Mouse (Mus musculus): Measurements from ENCODE around the gene Lats2. TPM values are rescaled to one million over a fixed set of nuclear protein-coding genes. Genes with fewer than 3 reads are reported as not detected.
"Not testable (repeated sequence)": the region's sequence is repeated elsewhere in the genome, so short reads cannot be mapped to it uniquely, and the experiment has no call there.

Lats2 gene
- polyA plus RNA-seq, 1 experiment from 2014 or later: 17.5 TPM

DNA sequence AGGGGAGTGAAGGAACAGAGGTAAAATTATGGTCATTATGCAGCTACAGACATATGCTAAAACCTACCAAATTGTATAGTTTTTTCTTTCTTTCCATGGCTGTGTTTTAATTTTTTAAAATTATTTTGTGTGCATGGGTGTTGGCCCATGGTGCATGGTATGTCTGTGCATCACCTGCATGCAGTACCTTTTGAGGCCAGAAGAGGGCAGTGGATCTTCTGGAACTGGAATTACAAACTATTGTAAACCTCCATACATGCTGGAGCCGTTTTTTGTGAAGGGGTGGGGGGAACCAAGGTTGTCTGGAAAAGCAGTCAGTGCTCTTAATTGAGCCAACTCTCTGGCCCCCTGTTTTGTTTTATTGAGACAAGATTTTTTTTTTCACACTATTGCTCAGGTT lies 73.6 kb downstream of the Lats2 start:
- Histone ChIP-seq H3K36me3 (peaks cover 14% of the 10 kb centered on the region), H3K27me3 (ENCODE audit: insufficient read depth, poor library complexity, severe bottlenecking) (no peaks in the 10 kb centered on the region), H3K9me3 (no peaks in the 10 kb centered on the region), H3K4me1 (replicated peaks) (no peaks in the 10 kb centered on the region), H3K4me3 (no peak overlapping the region), H3K27ac (no peak overlapping the region)
- 15% methylated on average over 1 of the region's 1 CpGs for WGBS
- DNase-seq (ENCODE audit: low spot score): peak; percentile 58

DNA sequence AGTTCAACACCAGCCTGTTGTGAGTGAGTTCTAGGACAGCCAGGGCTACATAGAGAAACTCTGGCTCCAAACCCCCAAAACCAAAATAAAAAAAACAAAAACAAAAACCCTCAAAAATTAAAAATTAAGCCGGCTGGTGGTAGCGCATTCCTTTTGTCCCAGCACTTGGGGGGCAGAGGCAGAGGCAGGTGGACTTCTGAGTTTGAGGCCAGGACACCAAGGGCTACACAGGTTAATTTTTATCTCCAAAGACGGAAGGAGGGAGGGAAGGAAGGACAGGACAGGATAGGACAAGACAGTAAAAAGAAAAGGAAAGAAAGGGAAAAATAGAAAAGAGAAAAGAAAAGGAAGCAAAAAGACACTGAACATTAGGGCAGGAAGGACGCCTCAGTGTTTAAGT lies 75.4 kb downstream of the Lats2 start:
- Histone ChIP-seq H3K27me3 (ENCODE audit: insufficient read depth, poor library complexity, severe bottlenecking) (no peaks in the 10 kb centered on the region), H3K27ac (no peak overlapping the region), H3K4me3 (no peak overlapping the region), H3K4me1 (replicated peaks) (no peaks in the 10 kb centered on the region), H3K36me3 (no peaks in the 10 kb centered on the region), H3K9me3 (no peaks in the 10 kb centered on the region)
- WGBS: 86% methylated on average over 4 of the region's 4 CpGs
- DNase-seq (ENCODE audit: low spot score): no peak

GRCm38 (mm10) chr14:57679958-57680535 lies 78.1 kb downstream of the Lats2 start:
- WGBS: 44% methylated on average over 5 of the region's 5 CpGs
- no peaks in the 10 kb centered on the region for H3K9me3 ChIP-seq
- no peaks in the 10 kb centered on the region for H3K27me3 ChIP-seq (ENCODE audit: insufficient read depth, poor library complexity, severe bottlenecking)
- DNase-seq (ENCODE audit: low spot score): peak; percentile 85
- no peak overlapping the region for H3K27ac ChIP-seq
- no peaks in the 10 kb centered on the region for H3K4me1 ChIP-seq (replicated peaks)
- no peak overlapping the region for H3K4me3 ChIP-seq
- no peaks in the 10 kb centered on the region for H3K36me3 ChIP-seq

DNA sequence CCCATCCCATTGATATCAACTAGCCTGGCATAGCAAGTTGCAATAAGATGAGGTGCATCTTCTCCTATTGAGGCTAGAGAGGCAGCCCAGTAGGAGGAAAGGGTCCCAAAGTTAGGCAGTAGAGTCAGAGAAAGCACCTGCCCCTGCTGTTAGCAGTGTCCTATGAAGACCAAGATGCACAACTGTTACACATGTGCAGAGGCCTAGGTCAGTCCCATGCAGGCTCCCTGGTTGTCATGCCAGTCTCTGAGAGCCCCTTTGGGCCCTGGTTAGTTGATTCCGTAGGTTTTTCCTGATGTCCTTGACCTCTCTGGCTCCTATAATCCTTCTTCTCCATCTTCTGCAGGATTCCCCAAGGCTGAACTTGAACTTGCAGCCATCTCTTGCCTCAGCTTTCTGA lies 78.7 kb downstream of the Lats2 start:
- Histone ChIP-seq H3K27ac (no peak overlapping the region), H3K27me3 (ENCODE audit: insufficient read depth, poor library complexity, severe bottlenecking) (no peaks in the 10 kb centered on the region), H3K4me3 (no peak overlapping the region), H3K4me1 (replicated peaks) (no peaks in the 10 kb centered on the region), H3K9me3 (no peaks in the 10 kb centered on the region), H3K36me3 (no peaks in the 10 kb centered on the region)
- DNase-seq (ENCODE audit: low spot score): no peak
- 31% methylated on average over 1 of the region's 1 CpGs for WGBS

- no peaks in the 10 kb centered on the region for H3K27me3 ChIP-seq (ENCODE audit: insufficient read depth, poor library complexity, severe bottlenecking)
- no peak for DNase-seq (ENCODE audit: low spot score)
- H3K4me3 ChIP-seq: no peak overlapping the region
- H3K36me3 ChIP-seq: no peaks in the 10 kb centered on the region
- no peak overlapping the region for H3K27ac ChIP-seq
- H3K4me1 ChIP-seq (replicated peaks): no peaks in the 10 kb centered on the region
- H3K9me3 ChIP-seq: no peaks in the 10 kb centered on the region
- WGBS: 59% methylated on average over 2 of the region's 2 CpGs
Observed at GRCm38 (mm10) chr14:57675481-57675880, 82.7 kb downstream of the Lats2 start.

- 16% methylated on average over 10 of the region's 10 CpGs for WGBS
- Histone ChIP-seq H3K27me3 (ENCODE audit: insufficient read depth, poor library complexity, severe bottlenecking) (no peaks in the 10 kb centered on the region), H3K4me3 (peak overlapping the region; percentile 78), H3K9me3 (no peaks in the 10 kb centered on the region), H3K4me1 (replicated peaks) (peaks cover 21% of the 10 kb centered on the region), H3K27ac (peak overlapping the region; percentile 98), H3K36me3 (no peaks in the 10 kb centered on the region; the same call in none of the 2 replicates)
- no peak for DNase-seq (ENCODE audit: low spot score)
Observed at GRCm38 (mm10) chr14:57665628-57665950, 92.6 kb downstream of the Lats2 start.

GRCm38 (mm10) chr14:57664822-57665627 lies 93.2 kb downstream of the Lats2 start, which contains the start of gene Xpo4:
Gene Xpo4, minus strand, starts transcription at chr14:57665430.
- peak within 1 kb of the TSS; percentile 98 for H3K27ac ChIP-seq
- peaks cover 21% of the 10 kb centered on the region for H3K4me1 ChIP-seq (replicated peaks)
- H3K36me3 ChIP-seq: no peaks in the 10 kb centered on the region; the same call in none of the 2 replicates
- no peaks in the 10 kb centered on the region for H3K27me3 ChIP-seq (ENCODE audit: insufficient read depth, poor library complexity, severe bottlenecking)
- peak; percentile 90 for DNase-seq (ENCODE audit: low spot score)
- H3K4me3 ChIP-seq: peak within 1 kb of the TSS; percentile 78
- H3K9me3 ChIP-seq: no peaks in the 10 kb centered on the region
- under 1% methylated on average over 80 of the region's 80 CpGs for WGBS

- peaks cover 21% of the 10 kb centered on the region for H3K4me1 ChIP-seq (replicated peaks)
- peak overlapping the region; percentile 78 for H3K4me3 ChIP-seq
- H3K36me3 ChIP-seq: no peaks in the 10 kb centered on the region; the same call in none of the 2 replicates
- peak overlapping the region; percentile 98 for H3K27ac ChIP-seq
- H3K27me3 ChIP-seq (ENCODE audit: insufficient read depth, poor library complexity, severe bottlenecking): no peaks in the 10 kb centered on the region
- WGBS: 0% methylated on average over 19 of the region's 19 CpGs
- no peak for DNase-seq (ENCODE audit: low spot score)
- no peaks in the 10 kb centered on the region for H3K9me3 ChIP-seq
Observed at GRCm38 (mm10) chr14:57664311-57664821, 93.8 kb downstream of the Lats2 start.

GRCm38 (mm10) chr14:57663630-57664029 lies 94.6 kb downstream of the Lats2 start:
- no peak for DNase-seq (ENCODE audit: low spot score)
- Histone ChIP-seq H3K36me3 (no peaks in the 10 kb centered on the region; the same call in none of the 2 replicates), H3K27ac (no peak overlapping the region), H3K4me3 (peak overlapping the region; percentile 78), H3K9me3 (no peaks in the 10 kb centered on the region), H3K27me3 (ENCODE audit: insufficient read depth, poor library complexity, severe bottlenecking) (no peaks in the 10 kb centered on the region), H3K4me1 (replicated peaks) (peaks cover 21% of the 10 kb centered on the region)
- WGBS: 42% methylated on average over 1 of the region's 1 CpGs

DNA sequence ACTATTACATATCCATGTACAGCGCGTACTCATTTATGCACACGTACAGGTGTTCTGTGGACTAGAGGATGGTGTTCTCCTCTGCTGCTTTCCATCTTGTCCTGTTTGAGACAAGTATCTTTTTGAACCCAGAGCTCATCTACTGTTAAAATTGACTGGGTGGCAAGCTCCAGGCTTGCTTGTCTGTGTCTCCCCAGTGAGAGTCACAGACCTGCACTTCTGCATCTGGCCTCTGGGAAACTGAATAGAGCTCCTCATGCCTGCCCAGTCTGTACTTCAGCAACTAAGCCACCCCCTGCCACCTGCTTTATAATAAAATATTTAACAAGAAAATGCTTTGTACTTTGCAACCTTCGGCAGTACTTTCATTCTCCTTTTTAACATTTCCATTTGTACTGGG lies 99.9 kb downstream of the Lats2 start:
- Histone ChIP-seq H3K4me1 (replicated peaks) (peaks cover 10% of the 10 kb centered on the region), H3K27me3 (ENCODE audit: insufficient read depth, poor library complexity, severe bottlenecking) (no peaks in the 10 kb centered on the region), H3K27ac (no peak overlapping the region), H3K4me3 (no peak overlapping the region), H3K36me3 (peaks cover 5% of the 10 kb centered on the region), H3K9me3 (no peaks in the 10 kb centered on the region)
- no peak for DNase-seq (ENCODE audit: low spot score)
- WGBS: 97% methylated on average over 4 of the region's 4 CpGs

- Histone ChIP-seq H3K36me3 (peaks cover 5% of the 10 kb centered on the region), H3K9me3 (no peaks in the 10 kb centered on the region), H3K27ac (no peak overlapping the region), H3K4me1 (replicated peaks) (peaks cover 6% of the 10 kb centered on the region), H3K27me3 (ENCODE audit: insufficient read depth, poor library complexity, severe bottlenecking) (no peaks in the 10 kb centered on the region), H3K4me3 (no peak overlapping the region)
- 96% methylated on average over 2 of the region's 2 CpGs for WGBS
- DNase-seq (ENCODE audit: low spot score): no peak
Observed at GRCm38 (mm10) chr14:57657500-57657899, 100.7 kb downstream of the Lats2 start.

DNA sequence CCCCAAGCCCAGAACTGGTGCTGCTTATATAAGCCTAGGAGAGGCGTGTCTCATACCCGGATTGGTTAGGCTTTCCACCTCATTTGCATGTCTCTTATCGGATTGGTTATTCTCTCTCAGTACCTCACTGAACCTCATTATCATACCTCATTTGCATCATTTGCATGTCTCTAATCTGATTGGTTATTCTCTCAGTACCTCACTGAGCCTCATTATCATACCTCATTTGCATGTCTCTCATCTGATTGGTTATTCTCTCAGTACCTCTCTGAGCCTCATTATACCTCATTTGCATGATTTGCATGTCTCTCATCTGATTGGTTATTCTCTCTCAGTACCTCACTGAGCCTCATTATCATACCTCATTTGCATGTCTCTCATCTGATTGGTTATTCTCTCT lies 101.7 kb downstream of the Lats2 start:
- not testable (repeated sequence) for H3K36me3 ChIP-seq; H3K27me3 ChIP-seq (ENCODE audit: insufficient read depth, poor library complexity, severe bottlenecking); DNase-seq (ENCODE audit: low spot score); H3K4me3 ChIP-seq; H3K27ac ChIP-seq; H3K4me1 ChIP-seq (replicated peaks); H3K9me3 ChIP-seq
- WGBS: 94% methylated on average over 3 of the region's 3 CpGs

DNA sequence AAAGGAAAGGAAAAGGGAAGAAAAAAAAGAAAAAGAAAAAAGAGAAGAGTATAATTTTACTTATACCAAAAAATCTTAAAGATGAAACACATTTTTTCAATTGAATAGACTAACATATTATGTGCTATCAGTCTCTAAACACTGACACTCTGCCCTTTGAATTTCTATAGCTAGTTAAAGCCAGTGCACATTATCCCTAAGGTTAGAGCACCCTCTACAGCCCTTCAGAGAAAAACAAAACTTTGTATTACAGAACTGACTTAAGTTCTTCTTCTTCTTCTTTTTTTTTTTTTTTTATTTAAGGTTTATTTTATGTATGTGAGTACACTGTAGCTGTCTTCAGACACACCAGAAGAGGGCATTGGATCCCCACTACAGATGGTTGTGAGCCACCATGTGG lies 108.7 kb downstream of the Lats2 start:
- Histone ChIP-seq H3K36me3 (peaks cover 7% of the 10 kb centered on the region), H3K4me3 (no peak overlapping the region), H3K27ac (no peak overlapping the region), H3K27me3 (ENCODE audit: insufficient read depth, poor library complexity, severe bottlenecking) (no peaks in the 10 kb centered on the region), H3K9me3 (no peaks in the 10 kb centered on the region), H3K4me1 (replicated peaks) (no peaks in the 10 kb centered on the region)
- no peak for DNase-seq (ENCODE audit: low spot score)
